Comparison of ENCODE assay signal across 16 mouse cellular contexts in the genomic region with DNA sequence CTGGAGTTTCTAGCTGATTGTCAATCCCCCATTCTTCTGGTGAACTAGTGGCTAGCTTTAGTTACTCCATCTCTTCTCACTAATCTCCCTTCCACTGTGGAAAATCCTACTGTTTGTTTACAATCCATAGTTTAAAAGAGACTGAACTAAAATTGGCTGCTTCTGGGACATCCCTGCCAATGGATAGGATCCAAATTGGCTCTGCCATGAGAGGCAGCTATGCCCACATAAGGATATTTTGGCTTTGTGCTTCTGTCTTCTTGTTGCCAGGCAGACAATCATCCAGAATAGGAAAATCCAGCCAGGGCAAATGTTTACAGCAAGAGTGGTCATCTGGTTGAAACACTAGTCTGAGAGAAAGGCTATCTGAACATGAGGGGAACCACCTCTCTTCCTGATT.
DNase-seq lines count a peak whose midpoint lies in the region; ATAC-seq lines count a peak whose summit lies in the region.
"Had no signal": no experiment of that assay in that cellular context is flagged by ENCODE, and none has a peak within 500 bp of the region (broad histone marks: within the 10 kb centered on the region; RNA-seq: fewer than 3 reads in every experiment).

No protein-coding gene starts in this region.

- no peak overlapping the region for H3K9ac ChIP-seq in lung, embryonic 16.5 days (ENCODE audit: low read length)

- no peak overlapping the region; the same call in 1 of the 2 replicates for H3K27ac ChIP-seq in lung, embryonic 16.5 days (ENCODE audit: low read length)

- no peaks in the 10 kb centered on the region for H3K36me3 ChIP-seq in lung, embryonic 16.5 days (ENCODE audit: control insufficient read depth, insufficient read depth, low read length)

- no peak overlapping the region for H3K4me3 ChIP-seq in lung, embryonic 16.5 days (ENCODE audit: low read length)
- H3K4me3 ChIP-seq: erythroblast, embryonic 14.5 days; megakaryocyte, embryonic 14.5 days; myocyte had no signal

- peak; percentile 1 for DNase-seq in cerebellum, adult 9-10 months
- no peak for DNase-seq in cerebellum, adult 11 months
- peak; percentile 1 to 8 for DNase-seq in heart, adult 9 months (ENCODE audit: low spot score in 2 of 2)
- DNase-seq in heart, postnatal 25 days (ENCODE audit: low spot score), result no peak
- no peak for DNase-seq in lung, postnatal 14 days
- DNase-seq in left cerebral cortex, postnatal 25 days (ENCODE audit: low spot score in 2 of 2), result peak; percentile 6 to 56
- DNase-seq: adrenal gland, postnatal 36 days; gastrocnemius, postnatal 36 days; kidney, adult 2 months; thymus, adult 18-20 months had no signal

- no peak overlapping the region for H3K4me2 ChIP-seq in lung, embryonic 16.5 days (ENCODE audit: low read depth, low read length)
- H3K4me2 ChIP-seq: liver, embryonic 11.5 days had no signal

- intact Hi-C loops in heart, postnatal 25 days (cut with DNase I), result no loop called here
- intact Hi-C loops in left cerebral cortex, postnatal 25 days (cut with DNase I), result no loop called here

- no peaks in the 10 kb centered on the region for H3K27me3 ChIP-seq in lung, embryonic 16.5 days (ENCODE audit: control insufficient read depth, insufficient read depth, low read depth, low read length)
- H3K27me3 ChIP-seq: megakaryocyte, embryonic 14.5 days had no signal

- H3K4me1 ChIP-seq in lung, embryonic 16.5 days (replicated peaks; ENCODE audit: control insufficient read depth, insufficient read depth, low read length), result no peaks in the 10 kb centered on the region
- H3K4me1 ChIP-seq: megakaryocyte, embryonic 14.5 days had no signal

- H3K9me3 ChIP-seq in lung, embryonic 16.5 days (ENCODE audit: control insufficient read depth, low read length), result no peaks in the 10 kb centered on the region
- H3K9me3 ChIP-seq: megakaryocyte, embryonic 14.5 days had no signal

- peak; percentile 65; the same call in 1 of the 2 replicates for ATAC-seq in lung, embryonic 16.5 days (ENCODE audit: low read depth)
- no peak for ATAC-seq in inflammation-experienced regulatory T-cells, adult 6 months

Comparison
In these comparisons a context has a peak if more than half of its experiments do, and no peak if none do; other contexts are left out.
1. DNase-seq: peak in cerebellum, adult 9-10 months (single experiment), heart, adult 9 months (2 of 2) and left cerebral cortex, postnatal 25 days (2 of 2); none in cerebellum, adult 11 months (single experiment), heart, postnatal 25 days (single experiment) and lung, postnatal 14 days (single experiment).